Mouse (Mus musculus): ENCODE results near the gene Gm49661. TPM values are rescaled to one million over a fixed set of nuclear protein-coding genes. Genes with fewer than 3 reads are reported as not detected.
A peak's percentile ranks its signal among the peaks of the same experiment; 100 is the strongest.

Gene Gm49661
- polyA plus RNA-seq, 1 experiment from 2014 or later, result not detected

- Histone ChIP-seq H3K9ac (no peak overlapping the region), H3K27me3 (peaks cover 27% of the 10 kb centered on the region), H3K4me1 (peaks cover 46% of the 10 kb centered on the region), H3K9me3 (no peaks in the 10 kb centered on the region), H3K4me2 (replicated peaks) (no peak overlapping the region), H3K36me3 (peaks cover 35% of the 10 kb centered on the region), H3K27ac (no peak overlapping the region), H3K4me3 (no peak overlapping the region)
- WGBS, result 80% methylated on average over 8 of the region's 8 CpGs
- no peak for ATAC-seq (ENCODE audit: insufficient number of reproducible peaks, insufficient read depth, low FRiP score, low TSS enrichment)
These were observed 5.4 kb upstream of the Gm49661 start for GRCm38 (mm10) chr8:84974543-84975142.

- Histone ChIP-seq H3K27me3 (peaks cover 22% of the 10 kb centered on the region), H3K4me2 (replicated peaks) (no peak overlapping the region), H3K9ac (no peak overlapping the region), H3K27ac (no peak overlapping the region), H3K36me3 (peaks cover 35% of the 10 kb centered on the region), H3K9me3 (no peaks in the 10 kb centered on the region), H3K4me3 (no peak overlapping the region), H3K4me1 (peaks cover 39% of the 10 kb centered on the region)
- 67% methylated on average over 4 of the region's 4 CpGs for WGBS
- ATAC-seq (ENCODE audit: insufficient number of reproducible peaks, insufficient read depth, low FRiP score, low TSS enrichment), result no peak
These were observed 4.7 kb upstream of the Gm49661 start for GRCm38 (mm10) chr8:84973803-84974542.

- Histone ChIP-seq H3K9me3 (no peaks in the 10 kb centered on the region), H3K27ac (no peak overlapping the region), H3K4me2 (replicated peaks) (no peak overlapping the region), H3K27me3 (peaks cover 13% of the 10 kb centered on the region), H3K36me3 (peaks cover 35% of the 10 kb centered on the region), H3K9ac (no peak overlapping the region), H3K4me3 (no peak overlapping the region), H3K4me1 (peaks cover 39% of the 10 kb centered on the region)
- no peak for ATAC-seq (ENCODE audit: insufficient number of reproducible peaks, insufficient read depth, low FRiP score, low TSS enrichment)
- 85% methylated on average over 1 of the region's 1 CpGs for WGBS
These were observed 3.8 kb upstream of the Gm49661 start for GRCm38 (mm10) chr8:84973079-84973478.

- Histone ChIP-seq H3K36me3 (peaks cover 35% of the 10 kb centered on the region), H3K27me3 (no peaks in the 10 kb centered on the region), H3K4me3 (peak overlapping the region; percentile 83), H3K27ac (0 out of 2 replicates have a peak overlapping the region, but pooled peaks have one; percentile 85), H3K9ac (peak overlapping the region; percentile 90), H3K4me2 (replicated peaks) (peak overlapping the region; percentile 93), H3K9me3 (no peaks in the 10 kb centered on the region), H3K4me1 (peaks cover 32% of the 10 kb centered on the region)
- WGBS, result 60% methylated on average over 5 of the region's 5 CpGs
- ATAC-seq (ENCODE audit: insufficient number of reproducible peaks, insufficient read depth, low FRiP score, low TSS enrichment), result no peak
These were observed 1.7 kb upstream of the Gm49661 start for GRCm38 (mm10) chr8:84970913-84971312.

GRCm38 (mm10) chr8:84970135-84970790 is 1.0 kb upstream of the Gm49661 start:
- Histone ChIP-seq H3K4me3 (peak overlapping the region; percentile 83), H3K9me3 (no peaks in the 10 kb centered on the region), H3K4me2 (replicated peaks) (peak overlapping the region; percentile 93), H3K36me3 (peaks cover 35% of the 10 kb centered on the region), H3K27me3 (no peaks in the 10 kb centered on the region), H3K27ac (peak overlapping the region; percentile 85), H3K4me1 (peaks cover 28% of the 10 kb centered on the region), H3K9ac (peak overlapping the region; percentile 90)
- no peak for ATAC-seq (ENCODE audit: insufficient number of reproducible peaks, insufficient read depth, low FRiP score, low TSS enrichment)
- 9% methylated on average over 21 of the region's 21 CpGs for WGBS

GRCm38 (mm10) chr8:84968650-84969049 is 583 bp downstream of the Gm49661 start:
- H3K27ac ChIP-seq, result peak overlapping the region; percentile 85
- H3K4me1 ChIP-seq, result peaks cover 32% of the 10 kb centered on the region
- H3K9me3 ChIP-seq, result no peaks in the 10 kb centered on the region
- H3K4me2 ChIP-seq (replicated peaks), result peak overlapping the region; percentile 93
- H3K36me3 ChIP-seq, result peaks cover 30% of the 10 kb centered on the region
- no peaks in the 10 kb centered on the region for H3K27me3 ChIP-seq
- 23% methylated on average over 2 of the region's 2 CpGs for WGBS
- ATAC-seq (ENCODE audit: insufficient number of reproducible peaks, insufficient read depth, low FRiP score, low TSS enrichment), result no peak
- peak overlapping the region; percentile 83 for H3K4me3 ChIP-seq
- peak overlapping the region; percentile 90 for H3K9ac ChIP-seq

GRCm38 (mm10) chr8:84967532-84968304 is 1.5 kb downstream of the Gm49661 start:
- H3K4me1 ChIP-seq, result peaks cover 32% of the 10 kb centered on the region
- no peaks in the 10 kb centered on the region for H3K27me3 ChIP-seq
- H3K27ac ChIP-seq, result no peak overlapping the region
- H3K9ac ChIP-seq, result no peak overlapping the region
- no peak overlapping the region for H3K4me3 ChIP-seq
- ATAC-seq (ENCODE audit: insufficient number of reproducible peaks, insufficient read depth, low FRiP score, low TSS enrichment), result no peak
- H3K9me3 ChIP-seq, result no peaks in the 10 kb centered on the region
- WGBS, result 84% methylated on average over 13 of the region's 13 CpGs
- H3K4me2 ChIP-seq (replicated peaks), result no peak overlapping the region
- peaks cover 27% of the 10 kb centered on the region for H3K36me3 ChIP-seq

- Histone ChIP-seq H3K4me2 (replicated peaks) (peak overlapping the region; percentile 80), H3K4me3 (no peak overlapping the region), H3K9ac (no peak overlapping the region), H3K4me1 (peaks cover 32% of the 10 kb centered on the region), H3K27me3 (no peaks in the 10 kb centered on the region), H3K9me3 (no peaks in the 10 kb centered on the region), H3K27ac (0 out of 2 replicates have a peak overlapping the region, but pooled peaks have one; percentile 30), H3K36me3 (peaks cover 20% of the 10 kb centered on the region)
- 48% methylated on average over 3 of the region's 3 CpGs for WGBS
- ATAC-seq (ENCODE audit: insufficient number of reproducible peaks, insufficient read depth, low FRiP score, low TSS enrichment), result no peak
These were observed 2.6 kb downstream of the Gm49661 start for GRCm38 (mm10) chr8:84966603-84967002.

GRCm38 (mm10) chr8:84965731-84966291 is 3.4 kb downstream of the Gm49661 start:
- no peaks in the 10 kb centered on the region for H3K9me3 ChIP-seq
- peaks cover 20% of the 10 kb centered on the region for H3K36me3 ChIP-seq
- H3K4me1 ChIP-seq, result peaks cover 26% of the 10 kb centered on the region
- ATAC-seq (ENCODE audit: insufficient number of reproducible peaks, insufficient read depth, low FRiP score, low TSS enrichment), result peak; percentile 47
- peak overlapping the region; percentile 72 for H3K9ac ChIP-seq
- under 1% methylated on average over 41 of the region's 41 CpGs for WGBS
- no peaks in the 10 kb centered on the region for H3K27me3 ChIP-seq
- peak overlapping the region; percentile 65 for H3K4me3 ChIP-seq
- H3K27ac ChIP-seq, result peak overlapping the region; percentile 78
- peak overlapping the region; percentile 80 for H3K4me2 ChIP-seq (replicated peaks)

GRCm38 (mm10) chr8:84963952-84964351 is 5.3 kb downstream of the Gm49661 start:
- peaks cover 21% of the 10 kb centered on the region for H3K4me1 ChIP-seq
- no peak overlapping the region for H3K9ac ChIP-seq
- no peak overlapping the region for H3K27ac ChIP-seq
- H3K4me2 ChIP-seq (replicated peaks), result no peak overlapping the region
- H3K9me3 ChIP-seq, result no peaks in the 10 kb centered on the region
- H3K4me3 ChIP-seq, result no peak overlapping the region
- H3K27me3 ChIP-seq, result no peaks in the 10 kb centered on the region
- peaks cover 25% of the 10 kb centered on the region for H3K36me3 ChIP-seq
- no peak for ATAC-seq (ENCODE audit: insufficient number of reproducible peaks, insufficient read depth, low FRiP score, low TSS enrichment)
- 91% methylated on average over 4 of the region's 4 CpGs for WGBS

- no peaks in the 10 kb centered on the region for H3K9me3 ChIP-seq
- WGBS, result 93% methylated on average over 7 of the region's 7 CpGs
- no peaks in the 10 kb centered on the region for H3K27me3 ChIP-seq
- peaks cover 44% of the 10 kb centered on the region for H3K36me3 ChIP-seq
- no peak for ATAC-seq (ENCODE audit: insufficient number of reproducible peaks, insufficient read depth, low FRiP score, low TSS enrichment)
- H3K4me2 ChIP-seq (replicated peaks), result no peak overlapping the region
- no peak overlapping the region for H3K4me3 ChIP-seq
- peaks cover under 1% of the 10 kb centered on the region for H3K4me1 ChIP-seq
- no peak overlapping the region for H3K27ac ChIP-seq
- H3K9ac ChIP-seq, result no peak overlapping the region
These were observed 9.4 kb downstream of the Gm49661 start for GRCm38 (mm10) chr8:84959811-84960210.
